Comparison of ENCODE assay signal across 23 mouse cellular contexts in the genomic region with DNA sequence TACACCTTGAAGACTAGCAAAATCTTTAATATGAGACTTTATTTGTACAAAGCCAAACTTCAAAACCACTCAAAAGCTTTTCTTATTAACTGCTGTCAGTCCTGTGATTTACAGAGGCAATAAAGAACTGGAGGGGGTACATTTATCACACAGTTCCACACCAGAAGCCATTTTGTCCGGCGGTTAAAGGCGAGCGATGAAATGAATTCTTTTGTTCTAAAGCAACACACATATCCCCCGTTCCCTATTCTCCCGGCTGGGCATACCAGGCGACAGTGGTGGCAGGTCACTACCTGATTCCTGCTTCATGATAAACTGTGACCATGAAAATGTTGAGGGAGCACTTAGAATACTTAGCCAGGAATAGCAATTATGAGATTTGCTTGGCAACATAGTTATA. TPM values are rescaled to one million over a fixed set of nuclear protein-coding genes. Genes with fewer than 3 reads are reported as not detected.
DNase-seq lines count a peak whose midpoint lies in the region; ATAC-seq and TF ChIP-seq lines count a peak whose summit lies in the region.
"Had no signal": no experiment of that assay in that cellular context is flagged by ENCODE, and none has a peak within 500 bp of the region (broad histone marks: within the 10 kb centered on the region; RNA-seq: fewer than 3 reads in every experiment).

No protein-coding gene starts in this region.

- H3K36me3 ChIP-seq in intestine, embryonic 14.5 days (ENCODE audit: control insufficient read depth, insufficient read depth, low read length) = no peaks in the 10 kb centered on the region
- no peaks in the 10 kb centered on the region for H3K36me3 ChIP-seq in intestine, postnatal 0 days (ENCODE audit: control insufficient read depth, insufficient read depth)
- no peaks in the 10 kb centered on the region for H3K36me3 ChIP-seq in limb, embryonic 10.5 days
- H3K36me3 ChIP-seq in neural tube, embryonic 13.5 days = no peaks in the 10 kb centered on the region
- H3K36me3 ChIP-seq: embryonic facial prominence, embryonic 13.5 days; heart, embryonic 15.5 days had no signal

- H3K4me1 ChIP-seq in intestine, embryonic 14.5 days (replicated peaks; ENCODE audit: control insufficient read depth, insufficient read depth, low read length) = no peaks in the 10 kb centered on the region
- no peaks in the 10 kb centered on the region for H3K4me1 ChIP-seq in intestine, postnatal 0 days (replicated peaks; ENCODE audit: control insufficient read depth, insufficient read depth, low read length)
- H3K4me1 ChIP-seq in limb, embryonic 10.5 days = peaks cover 45% of the 10 kb centered on the region
- H3K4me1 ChIP-seq in neural tube, embryonic 13.5 days (replicated peaks) = peaks cover 20% of the 10 kb centered on the region
- H3K4me1 ChIP-seq: heart, embryonic 15.5 days had no signal

- TF ChIP-seq CTCF in intestine, postnatal 0 days (IDR thresholded peaks at IDR 0.05; ENCODE audit: low read depth) = no peak
- TF ChIP-seq CTCF in left cerebral cortex, adult 2 months (IDR thresholded peaks at IDR 0.05) = no peak

- DNase-seq in intestine, embryonic 14.5 days (ENCODE audit: low spot score) = no peak
- peak; percentile 49 for DNase-seq in embryo, embryonic 11.5 days (ENCODE audit: low read depth, low spot score)
- DNase-seq in limb, embryonic 10.5 days (ENCODE audit: low spot score) = no peak
- DNase-seq in left cerebral cortex, adult 2 months (ENCODE audit: extremely low spot score in 1 of 2, low spot score in 2 of 2) = no peak
- no peak for DNase-seq in thymus, postnatal 10 days (ENCODE audit: low spot score in 2 of 2)
- DNase-seq: adrenal gland, postnatal 10 days; B cell, adult 2 months; cerebellum, adult 11-12 months; cerebellum, postnatal 25 days; forebrain, postnatal 0 days; gastrocnemius, adult 2 months; heart, adult 18-20 months; left cerebral cortex, postnatal 4 days; liver, postnatal 0 days; lung, postnatal 14 days; right cerebral cortex, postnatal 25 days; thymus, postnatal 36 days had no signal

- no peaks in the 10 kb centered on the region for H3K27me3 ChIP-seq in intestine, embryonic 14.5 days (replicated peaks; ENCODE audit: control insufficient read depth, insufficient read depth, low read length)
- H3K27me3 ChIP-seq in intestine, postnatal 0 days (replicated peaks; ENCODE audit: control insufficient read depth, insufficient read depth, low read length) = no peaks in the 10 kb centered on the region
- no peaks in the 10 kb centered on the region for H3K27me3 ChIP-seq in limb, embryonic 10.5 days (ENCODE audit: low read depth, poor library complexity, severe bottlenecking)
- H3K27me3 ChIP-seq in neural tube, embryonic 13.5 days = no peaks in the 10 kb centered on the region
- H3K27me3 ChIP-seq: embryonic facial prominence, embryonic 13.5 days; heart, embryonic 15.5 days had no signal

- WGBS in intestine, embryonic 14.5 days = 30% methylated on average over 7 of the region's 7 CpGs
- WGBS in intestine, postnatal 0 days = 27% methylated on average over 7 of the region's 7 CpGs
- WGBS in limb, embryonic 10.5 days = 14% methylated on average over 7 of the region's 7 CpGs
- WGBS in neural tube, embryonic 13.5 days = 5% methylated on average over 7 of the region's 7 CpGs

- no peak overlapping the region for H3K9ac ChIP-seq in intestine, embryonic 14.5 days (ENCODE audit: low read length)
- no peak overlapping the region for H3K9ac ChIP-seq in intestine, postnatal 0 days (ENCODE audit: low read depth, low read length)
- no peak overlapping the region for H3K9ac ChIP-seq in neural tube, embryonic 13.5 days
- H3K9ac ChIP-seq: embryonic facial prominence, embryonic 13.5 days; forebrain, postnatal 0 days; heart, embryonic 15.5 days; liver, postnatal 0 days had no signal

- intact Hi-C loops in left cerebral cortex, adult 2 months (cut with DNase I) = loop anchor here (10.0 kb wide), 3 partner anchors 206 to 346 kb away; no protein-coding TSS in a partner anchor

- no peaks in the 10 kb centered on the region for H3K9me3 ChIP-seq in intestine, embryonic 14.5 days (ENCODE audit: control insufficient read depth, low read length)
- H3K9me3 ChIP-seq in intestine, postnatal 0 days (ENCODE audit: control insufficient read depth) = no peaks in the 10 kb centered on the region
- no peaks in the 10 kb centered on the region for H3K9me3 ChIP-seq in limb, embryonic 10.5 days (replicated peaks)
- H3K9me3 ChIP-seq in neural tube, embryonic 13.5 days = no peaks in the 10 kb centered on the region
- H3K9me3 ChIP-seq: embryonic facial prominence, embryonic 13.5 days; heart, embryonic 15.5 days had no signal

- no peak overlapping the region for H3K27ac ChIP-seq in intestine, embryonic 14.5 days (ENCODE audit: low read depth)
- H3K27ac ChIP-seq in intestine, postnatal 0 days (ENCODE audit: low read depth, low read length) = no peak overlapping the region
- H3K27ac ChIP-seq in limb, embryonic 10.5 days = peak overlapping the region; percentile 78
- peak overlapping the region; percentile 67 for H3K27ac ChIP-seq in neural tube, embryonic 13.5 days (replicated peaks)
- H3K27ac ChIP-seq in left cerebral cortex, adult 2 months = no peak overlapping the region
- H3K27ac ChIP-seq: embryonic facial prominence, embryonic 13.5 days; gastrocnemius, adult 2 months; heart, embryonic 15.5 days; kidney, postnatal 0 days had no signal

- no peak; the same call in 1 of the 2 replicates for ATAC-seq in intestine, embryonic 14.5 days (replicated peaks; ENCODE audit: low FRiP score, low TSS enrichment, low read depth)
- ATAC-seq in intestine, postnatal 0 days = no peak
- no peak for ATAC-seq in neural tube, embryonic 13.5 days (ENCODE audit: low read depth)
- ATAC-seq: forebrain, postnatal 0 days; liver, postnatal 0 days had no signal

- H3K4me3 ChIP-seq in intestine, embryonic 14.5 days (ENCODE audit: low read depth, low read length) = no peak overlapping the region
- H3K4me3 ChIP-seq in intestine, postnatal 0 days (ENCODE audit: low read depth, low read length) = no peak overlapping the region
- H3K4me3 ChIP-seq in limb, embryonic 10.5 days = no peak overlapping the region
- no peak overlapping the region for H3K4me3 ChIP-seq in neural tube, embryonic 13.5 days
- no peak overlapping the region for H3K4me3 ChIP-seq in left cerebral cortex, adult 2 months
- H3K4me3 ChIP-seq: embryonic facial prominence, embryonic 13.5 days; gastrocnemius, adult 2 months; heart, embryonic 15.5 days; megakaryocyte, embryonic 14.5 days had no signal

- 0 out of 2 replicates have a peak overlapping the region, but pooled peaks have one; percentile 16 for H3K4me2 ChIP-seq in intestine, embryonic 14.5 days (ENCODE audit: low read length)
- no peak overlapping the region for H3K4me2 ChIP-seq in intestine, postnatal 0 days (replicated peaks; ENCODE audit: low read depth)
- peak overlapping the region; percentile 42; the same call in 1 of the 2 replicates for H3K4me2 ChIP-seq in neural tube, embryonic 13.5 days
- H3K4me2 ChIP-seq: embryonic facial prominence, embryonic 13.5 days; heart, embryonic 15.5 days had no signal

RNA-seq across cellular contexts. Expression of a gene that starts 20.5 kb away (rescaled TPM):
- polyA plus RNA-seq in intestine, embryonic 14.5 days (2014; fragmentation: Nextera tagmentation; extraction: Ambion mirVana) = 254 and 272 TPM in 2 replicates
- polyA plus RNA-seq in intestine, postnatal 0 days (2015; fragmentation: Nextera tagmentation; extraction: Ambion mirVana) = 118 and 119 TPM in 2 replicates
- 399 and 404 TPM in 2 replicates for polyA plus RNA-seq in limb, embryonic 10.5 days (2016; fragmentation: Nextera tagmentation; extraction: Ambion mirVana)
- 259 and 285 TPM in 2 replicates for polyA plus RNA-seq in neural tube, embryonic 13.5 days (2015; fragmentation: Nextera tagmentation; extraction: Ambion mirVana)
- total RNA-seq in left cerebral cortex, adult 2 months (2021) = 100 to 1,000 TPM; 104 to 111 TPM

Comparison
In these comparisons a context has a peak if more than half of its experiments do, and no peak if none do; other contexts are left out.
1. H3K27ac ChIP-seq: peak in limb, embryonic 10.5 days (single experiment) and neural tube, embryonic 13.5 days (single experiment); none in intestine, embryonic 14.5 days (single experiment), intestine, postnatal 0 days (single experiment) and left cerebral cortex, adult 2 months (single experiment).